Mouse (Mus musculus): ENCODE results near the gene Rps6kc1. TPM values are rescaled to one million over a fixed set of nuclear protein-coding genes. Genes with fewer than 3 reads are reported as not detected.

The Rps6kc1 gene
- total RNA-seq, 2 experiments from 2014 or later = 69.0 to 74.8 TPM

GRCm38 (mm10) chr1:190683060-190683459, 228.5 kb downstream of the Rps6kc1 start:
- DNase-seq (ENCODE audit: extremely low spot score in 1 of 2, low spot score in 1 of 2) = no peak

- peak; percentile 58 to 60 for DNase-seq (ENCODE audit: extremely low spot score in 1 of 2, low spot score in 1 of 2)
Measured at GRCm38 (mm10) chr1:190682021-190682926, 229.3 kb downstream of the Rps6kc1 start.

GRCm38 (mm10) chr1:190675455-190675854, 236.1 kb downstream of the Rps6kc1 start:
- DNase-seq (ENCODE audit: extremely low spot score in 1 of 2, low spot score in 1 of 2) = no peak

GRCm38 (mm10) chr1:190669099-190669498, 242.5 kb downstream of the Rps6kc1 start:
- DNase-seq (ENCODE audit: extremely low spot score in 1 of 2, low spot score in 1 of 2) = no peak

DNA sequence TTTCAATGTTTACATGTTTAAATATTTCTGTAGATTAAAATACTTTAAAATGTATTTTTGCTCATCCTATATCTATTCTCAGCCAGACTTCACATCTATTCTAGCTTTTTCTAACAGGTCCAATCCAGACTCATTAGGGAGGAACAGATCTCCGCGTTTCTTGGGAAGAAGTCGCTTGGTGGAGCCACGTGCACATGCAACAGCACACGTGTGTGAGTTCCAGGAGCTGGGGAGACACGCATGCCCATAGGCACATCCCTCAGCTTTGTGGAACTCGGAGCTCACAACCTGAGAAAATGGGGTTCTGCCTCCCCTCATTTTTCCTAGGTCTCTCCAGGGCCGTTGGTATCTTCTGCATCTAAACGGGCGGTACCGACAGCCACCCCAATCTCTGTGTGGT, 243.7 kb downstream of the Rps6kc1 start:
- DNase-seq (ENCODE audit: extremely low spot score in 1 of 2, low spot score in 1 of 2) = no peak

DNA sequence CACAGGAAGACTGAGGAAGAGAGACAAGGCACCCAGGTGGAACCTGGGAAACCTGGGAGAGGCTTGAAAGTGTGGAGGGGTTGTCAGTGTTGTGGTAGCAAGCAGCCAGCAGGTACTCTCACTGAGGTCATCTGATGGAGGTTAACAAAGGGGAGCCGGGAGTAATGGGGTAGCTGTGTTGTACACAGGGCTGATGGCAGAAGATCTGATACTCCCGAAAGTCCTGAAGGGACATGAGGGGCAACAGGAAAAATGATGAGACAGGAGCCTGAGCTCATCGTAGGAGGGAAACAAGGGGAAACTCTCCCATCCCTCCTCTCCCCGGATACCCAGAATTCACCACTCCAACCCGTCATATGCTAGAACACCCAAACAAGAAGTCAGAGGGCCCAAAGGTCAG, 244.2 kb downstream of the Rps6kc1 start:
- no peak for DNase-seq (ENCODE audit: extremely low spot score in 1 of 2, low spot score in 1 of 2)

DNA sequence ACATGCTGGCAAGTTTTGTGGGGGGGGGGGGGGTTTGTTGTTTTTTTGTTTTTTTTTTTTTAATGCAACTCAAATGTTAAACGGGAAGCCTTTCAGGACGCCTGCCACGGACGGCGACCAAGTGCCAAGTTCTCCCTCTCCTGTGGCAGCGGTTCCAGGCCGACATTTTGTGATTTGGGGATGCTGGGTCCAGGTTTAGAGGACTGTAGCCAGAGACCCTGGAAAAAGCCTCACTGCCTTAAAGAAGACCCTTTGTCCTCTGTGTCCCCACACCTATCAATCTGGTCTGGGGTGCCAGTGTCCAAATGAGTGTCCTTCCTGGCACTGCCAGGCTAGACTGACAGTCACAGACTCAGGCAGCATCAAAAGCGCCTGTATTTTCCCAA, 246.1 kb downstream of the Rps6kc1 start:
- DNase-seq (ENCODE audit: extremely low spot score in 1 of 2, low spot score in 1 of 2) = no peak

- no peak for DNase-seq (ENCODE audit: extremely low spot score in 1 of 2, low spot score in 1 of 2)
Measured at GRCm38 (mm10) chr1:190664767-190665489, 246.6 kb downstream of the Rps6kc1 start.

DNA sequence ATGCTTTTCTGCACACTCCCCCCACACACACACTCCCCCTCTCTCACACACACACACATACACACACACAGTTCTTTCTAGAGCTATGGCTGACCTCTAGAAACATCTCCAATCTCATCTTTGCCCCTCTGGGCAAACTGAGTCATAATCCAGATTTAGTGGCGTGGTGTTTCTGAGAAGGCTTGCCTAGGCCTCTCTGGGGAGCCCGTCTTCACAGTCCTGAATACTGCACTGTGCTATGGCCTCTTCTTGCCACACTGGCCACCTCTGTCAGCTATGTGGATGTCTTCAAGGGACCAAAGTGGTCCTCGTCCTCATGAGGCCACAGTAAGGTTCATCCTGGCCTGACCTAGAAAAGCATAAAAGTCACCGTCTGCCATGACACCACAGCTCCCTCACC, 247.6 kb downstream of the Rps6kc1 start:
- DNase-seq (ENCODE audit: extremely low spot score in 1 of 2, low spot score in 1 of 2) = no peak

DNA sequence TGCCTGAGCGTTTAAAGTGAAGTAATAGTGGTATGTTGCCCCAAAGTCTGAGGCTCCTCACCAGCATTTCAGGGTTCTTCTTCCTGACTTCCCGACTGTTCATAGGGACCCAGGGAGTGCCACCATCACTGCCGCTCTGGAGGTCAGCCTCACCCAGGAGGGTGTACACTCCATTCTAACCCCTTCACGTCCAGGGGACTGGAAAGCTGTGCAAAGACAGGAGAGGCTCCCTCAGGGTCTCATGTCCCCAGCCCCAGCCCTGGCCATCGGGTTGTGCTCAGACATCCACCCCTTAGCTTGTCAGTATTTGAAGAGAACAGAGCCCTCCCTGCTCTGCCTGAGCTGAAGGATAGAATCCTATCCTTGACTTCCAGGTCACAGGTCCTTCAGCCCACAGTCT, 248.8 kb downstream of the Rps6kc1 start:
- DNase-seq (ENCODE audit: extremely low spot score in 1 of 2, low spot score in 1 of 2) = no peak

DNA sequence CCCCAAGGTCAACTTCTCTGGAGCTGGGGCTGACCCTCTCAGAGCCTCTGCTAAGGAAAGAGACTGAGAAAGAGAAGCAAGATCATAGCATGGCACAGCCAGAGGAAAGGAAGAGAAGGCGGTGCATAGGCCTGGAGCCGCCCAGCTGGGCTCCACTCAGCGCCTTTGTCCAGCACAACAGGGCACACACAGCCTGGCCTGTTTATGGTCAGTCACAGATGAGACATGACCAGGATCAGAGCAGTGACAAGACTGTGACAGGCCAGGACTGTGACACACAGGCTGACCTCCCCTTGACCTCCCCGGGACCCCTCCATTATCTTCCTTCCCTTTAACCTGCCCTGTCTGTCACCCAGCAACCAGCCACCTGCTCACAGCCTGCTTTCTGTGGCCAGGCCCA, 249.8 kb downstream of the Rps6kc1 start:
- DNase-seq (ENCODE audit: extremely low spot score in 1 of 2, low spot score in 1 of 2) = peak; percentile 1 to 2

- peak; percentile 2 to 7 for DNase-seq (ENCODE audit: extremely low spot score in 1 of 2, low spot score in 1 of 2)
Measured at GRCm38 (mm10) chr1:190661249-190661648, 250.3 kb downstream of the Rps6kc1 start.

DNA sequence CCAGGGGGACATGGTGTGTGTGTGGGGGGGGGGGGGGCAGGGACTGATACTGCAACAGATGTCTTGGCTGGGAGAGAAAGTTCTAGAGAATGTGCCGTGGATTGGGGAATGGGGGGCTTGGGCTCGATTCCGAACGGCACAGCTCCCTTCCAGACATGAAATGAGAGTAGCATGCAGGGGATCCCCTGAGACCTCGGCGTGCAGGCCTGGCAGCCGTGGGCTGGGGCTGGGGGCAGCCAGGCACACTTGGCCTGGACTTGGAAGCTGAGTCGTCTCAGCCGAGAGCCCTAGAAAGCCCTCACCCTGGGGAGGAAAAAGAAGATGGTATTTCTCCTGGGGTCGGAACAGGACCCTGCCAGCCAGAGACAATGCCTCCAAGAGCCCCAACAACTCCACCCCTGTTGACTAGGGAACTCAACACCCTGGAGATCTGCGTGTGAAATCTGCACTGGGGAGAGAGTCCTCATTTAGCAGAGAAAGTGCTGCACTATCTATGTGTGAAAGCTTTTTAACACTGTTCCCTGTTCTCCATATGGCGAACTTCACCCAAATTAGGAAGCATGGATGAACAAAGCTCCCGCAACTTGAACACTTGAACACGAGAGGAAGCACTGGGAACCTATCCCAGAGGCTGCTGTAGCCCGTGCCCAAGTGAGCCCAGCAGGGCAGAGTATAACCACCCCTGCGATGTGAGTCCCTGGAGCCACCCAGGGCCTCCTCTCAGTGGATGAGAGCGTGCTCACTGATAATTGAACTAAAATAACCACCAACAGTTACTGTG, 251.7 kb downstream of the Rps6kc1 start:
- peak in 1 of 2 experiments; percentile 3 for DNase-seq (ENCODE audit: extremely low spot score in 1 of 2, low spot score in 1 of 2)

- no peak for DNase-seq (ENCODE audit: extremely low spot score in 1 of 2, low spot score in 1 of 2)
Measured at GRCm38 (mm10) chr1:190658266-190658665, 253.3 kb downstream of the Rps6kc1 start.

- DNase-seq (ENCODE audit: extremely low spot score in 1 of 2, low spot score in 1 of 2) = no peak
Measured at GRCm38 (mm10) chr1:190656089-190656488, 255.5 kb downstream of the Rps6kc1 start.

DNA sequence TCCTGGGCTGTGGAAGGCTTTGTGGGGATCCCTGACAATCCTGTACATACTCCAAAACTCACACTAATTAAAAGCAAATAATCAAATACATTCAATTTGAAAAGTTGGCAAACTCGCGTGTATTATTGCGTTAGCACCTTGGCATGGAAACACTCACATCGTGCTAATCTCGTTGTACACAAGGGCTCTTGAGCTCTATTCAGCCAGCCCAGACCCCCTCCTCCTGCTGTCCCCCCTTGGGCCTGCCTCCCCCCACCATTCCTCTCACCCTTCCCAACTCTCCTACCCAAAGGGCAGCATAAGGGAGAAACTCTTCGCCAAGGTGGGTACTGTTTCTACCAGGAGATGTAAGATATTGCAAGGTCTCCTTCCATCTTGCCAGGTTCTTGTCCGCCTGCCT, 255.9 kb downstream of the Rps6kc1 start:
- DNase-seq (ENCODE audit: extremely low spot score in 1 of 2, low spot score in 1 of 2) = no peak

DNA sequence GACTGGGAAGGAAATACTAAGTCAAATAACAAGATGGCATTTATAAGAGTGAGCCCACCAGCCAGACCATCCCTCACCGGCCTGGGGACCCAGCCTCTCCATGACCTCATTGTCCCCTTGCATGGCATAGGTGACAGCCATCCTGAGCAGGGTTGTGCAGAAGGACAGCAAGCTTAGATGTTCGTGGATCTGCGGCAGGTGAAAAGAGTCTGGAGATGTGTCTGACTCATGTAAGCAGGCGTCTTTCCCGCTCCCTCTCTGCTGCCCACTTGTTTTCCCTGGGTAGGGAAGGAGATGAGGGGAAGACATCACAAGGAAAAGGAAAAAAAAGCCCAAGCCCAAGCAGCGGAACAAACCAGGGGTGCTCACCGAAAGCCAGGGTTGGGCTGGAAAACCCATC, 256.5 kb downstream of the Rps6kc1 start:
- peak in 1 of 2 experiments; percentile 1 for DNase-seq (ENCODE audit: extremely low spot score in 1 of 2, low spot score in 1 of 2)

GRCm38 (mm10) chr1:190654694-190655001, 256.9 kb downstream of the Rps6kc1 start:
- no peak for DNase-seq (ENCODE audit: extremely low spot score in 1 of 2, low spot score in 1 of 2)

DNA sequence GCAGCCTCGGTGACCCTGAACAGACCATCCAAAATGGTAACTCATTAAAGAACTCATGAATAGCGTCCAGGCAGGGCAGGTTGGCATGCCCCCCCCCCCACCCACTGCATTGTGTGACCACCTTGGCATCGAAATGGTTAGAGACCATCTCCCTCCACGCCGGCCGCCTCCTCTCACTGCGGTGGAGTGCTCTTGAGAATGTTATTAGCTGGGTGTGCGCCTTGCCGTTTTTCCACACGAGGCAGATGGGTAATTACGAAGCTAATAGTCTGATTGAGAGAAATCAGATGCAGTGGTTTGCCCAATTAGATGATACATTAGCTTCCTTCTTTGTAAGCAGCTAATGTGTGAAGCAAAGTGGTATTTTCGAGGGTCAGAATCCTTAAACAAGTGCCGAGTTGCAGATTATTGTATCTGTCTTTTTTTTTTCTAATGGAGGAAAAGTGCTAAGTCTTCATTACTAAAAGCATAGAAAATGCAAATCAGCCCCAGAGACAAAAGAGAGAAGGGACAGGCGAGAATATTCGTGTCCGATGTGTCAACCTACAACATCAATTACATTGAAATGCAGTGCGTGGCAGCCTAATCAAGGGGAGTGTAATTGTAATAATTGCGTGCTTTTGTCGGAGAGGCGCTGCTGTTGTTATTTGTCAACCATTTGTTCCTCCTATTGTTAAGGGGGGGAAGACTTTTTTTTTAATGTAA, 257.4 kb downstream of the Rps6kc1 start:
- peak in 1 of 2 experiments; percentile 2 for DNase-seq (ENCODE audit: extremely low spot score in 1 of 2, low spot score in 1 of 2)

DNA sequence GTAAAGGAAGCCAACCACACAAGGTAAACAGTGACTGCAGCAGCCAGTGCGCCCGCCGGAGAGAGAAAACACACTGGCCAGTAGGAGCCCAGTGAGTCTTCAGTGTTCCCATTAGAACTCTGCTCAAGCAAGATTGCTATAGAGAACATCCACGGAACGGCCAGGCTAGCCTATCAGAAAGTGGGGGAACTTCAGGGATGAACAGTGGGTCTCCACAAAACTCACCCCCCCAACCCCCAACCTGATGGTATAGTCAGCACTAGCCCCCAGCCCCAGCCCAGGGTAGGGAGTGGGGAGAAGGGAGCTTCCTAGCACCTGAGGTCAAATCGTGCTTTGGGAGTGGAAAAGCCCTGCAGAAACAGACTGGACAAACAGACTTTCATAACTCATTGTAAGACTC, 258.5 kb downstream of the Rps6kc1 start:
- peak in 1 of 2 experiments; percentile 1 for DNase-seq (ENCODE audit: extremely low spot score in 1 of 2, low spot score in 1 of 2)

All from layer of hippocampus, postnatal 25 days (tissue).